Mouse (Mus musculus) forebrain, postnatal 0 days (tissue): ENCODE data around the gene Hspb7. TPM values are rescaled to one million over a fixed set of nuclear protein-coding genes. Genes with fewer than 3 reads are reported as not detected.

Source experiments
- ATAC-seq: fragments of 200-750 bp; cut with Nextera tagmentation; 2 replicates; pipeline ENCODE4 v1.8.0; 2017; ENCODE audit warnings: mild to moderate bottlenecking, moderate library complexity
- DNase-seq: peaks from one replicate; pipeline ENCODE4 v3.0.0-alpha.2; 2015
- H3K27ac ChIP-seq: fragments of 300-500 bp; sonication (generic); 2 replicates; pipeline ENCODE4 v1.5.1; 2014; ENCODE audit warnings: low read depth, mild to moderate bottlenecking, antibody characterized with exemption, low read length, moderate library complexity, mixed read lengths
- H3K27me3 ChIP-seq: fragments of 300-500 bp; sonication (generic); 2 replicates; pipeline ENCODE4 v1.6.1; 2014; ENCODE audit warnings: mild to moderate bottlenecking, low read length, mixed read lengths; ENCODE audit not compliant: insufficient read depth
- H3K36me3 ChIP-seq: fragments of 300-500 bp; sonication (generic); 2 replicates; pipeline ENCODE4 v1.6.1; 2014; ENCODE audit warnings: mild to moderate bottlenecking, moderate library complexity; ENCODE audit not compliant: insufficient read depth
- H3K4me1 ChIP-seq: fragments of 300-500 bp; sonication (generic); 2 replicates; pipeline ENCODE4 v1.6.1; 2014; ENCODE audit warnings: antibody characterized with exemption; ENCODE audit not compliant: insufficient read depth
- H3K4me2 ChIP-seq: fragments of 300-500 bp; sonication (generic); 2 replicates; pipeline ENCODE4 v1.6.1; 2014; ENCODE audit warnings: low read depth, mild to moderate bottlenecking, moderate library complexity
- H3K4me3 ChIP-seq: fragments of 300-500 bp; sonication (generic); 2 replicates; pipeline ENCODE4 v1.5.1; 2014; ENCODE audit warnings: low read depth, low read length, mixed read lengths
- H3K9ac ChIP-seq: fragments of 300-500 bp; sonication (generic); 2 replicates; pipeline ENCODE4 v1.6.1; 2014; ENCODE audit warnings: mild to moderate bottlenecking
- H3K9me3 ChIP-seq: fragments of 300-500 bp; sonication (generic); 2 replicates; pipeline ENCODE4 v1.6.1; 2016; ENCODE audit warnings: low read length
- CTCF ChIP-seq: sonication (generic); IDR thresholded peaks from 2 replicates; pipeline ENCODE4 v1.5.1; 2016; ENCODE audit warnings: antibody characterized with exemption, control low read depth, low read depth
- WGBS: fragments of 180-500 bp; shearing (Covaris S2); extraction: QIAGEN DNeasy Blood & Tissue Kit; methylation state at CpG from one replicate; pipeline ENCODE4 v1.1.7; 2014; 5-methylcytosine and 5-hydroxymethylcytosine counted together
- polyA plus RNA-seq: library from polyadenylated mRNA; unstranded; fragments of >200 nt; fragmentation: Nextera tagmentation; extraction: Ambion mirVana; gene quantifications from 2 replicates; pipeline ENCODE4 v1.2.1, GENCODE M21; 2015
- total RNA-seq: library from RNA; depleted of rRNA; stranded (reverse); fragments of >200 nt; gene quantifications from 2 replicates; pipeline ENCODE4 v1.2.3, GENCODE M21; 2014

Hspb7 gene
- total and polyA plus RNA-seq, 2 experiments from 2014 or later = not detected

- DNase-seq (peak; percentile 93), ATAC-seq (peak; percentile 92)
- 14% methylated on average over 15 of the region's 15 CpGs for WGBS
- peak overlapping the region; percentile 39 for H3K4me2 ChIP-seq
- H3K9ac ChIP-seq = peak overlapping the region; percentile 37; the same call in 1 of the 2 replicates
- no peaks in the 10 kb centered on the region for H3K4me1 ChIP-seq
- peak overlapping the region; percentile 1; the same call in 1 of the 2 replicates for H3K4me3 ChIP-seq
- no peaks in the 10 kb centered on the region for H3K9me3 ChIP-seq
- no peak overlapping the region for H3K27ac ChIP-seq
- no peaks in the 10 kb centered on the region; the same call in 1 of the 2 replicates for H3K27me3 ChIP-seq
- peak; percentile 99 for TF ChIP-seq CTCF
- no peaks in the 10 kb centered on the region for H3K36me3 ChIP-seq
These were observed 15.9 kb upstream of the Hspb7 start for GRCm38 (mm10) chr4:141404518-141405313.

GRCm38 (mm10) chr4:141405314-141405622 lies 15.3 kb upstream of the Hspb7 start:
- Histone ChIP-seq H3K27me3 (no peaks in the 10 kb centered on the region; the same call in 1 of the 2 replicates), H3K4me2 (no peak overlapping the region), H3K36me3 (no peaks in the 10 kb centered on the region), H3K9ac (no peak overlapping the region), H3K4me1 (no peaks in the 10 kb centered on the region), H3K9me3 (no peaks in the 10 kb centered on the region), H3K27ac (no peak overlapping the region), H3K4me3 (no peak overlapping the region)
- ATAC-seq (no peak), DNase-seq (no peak)
- TF ChIP-seq CTCF = no peak
- 84% methylated on average over 3 of the region's 3 CpGs for WGBS

- Histone ChIP-seq H3K9ac (no peak overlapping the region), H3K27me3 (no peaks in the 10 kb centered on the region; the same call in 1 of the 2 replicates), H3K4me1 (no peaks in the 10 kb centered on the region), H3K4me3 (no peak overlapping the region), H3K27ac (no peak overlapping the region), H3K36me3 (no peaks in the 10 kb centered on the region), H3K4me2 (no peak overlapping the region), H3K9me3 (no peaks in the 10 kb centered on the region)
- no peak for ATAC-seq
- no peak for DNase-seq
- 45% methylated on average over 14 of the region's 14 CpGs for WGBS
- peak; percentile 68 for TF ChIP-seq CTCF
These were observed 13.9 kb upstream of the Hspb7 start for GRCm38 (mm10) chr4:141406516-141407299.

- no peaks in the 10 kb centered on the region for H3K4me1 ChIP-seq
- H3K9ac ChIP-seq = no peak overlapping the region
- WGBS = 98% methylated on average over 3 of the region's 3 CpGs
- H3K27ac ChIP-seq = no peak overlapping the region
- ATAC-seq = no peak
- no peak for TF ChIP-seq CTCF
- H3K4me2 ChIP-seq = no peak overlapping the region
- no peak for DNase-seq
- H3K27me3 ChIP-seq = no peaks in the 10 kb centered on the region; the same call in 1 of the 2 replicates
- no peaks in the 10 kb centered on the region for H3K36me3 ChIP-seq
- no peaks in the 10 kb centered on the region for H3K9me3 ChIP-seq
- H3K4me3 ChIP-seq = no peak overlapping the region
These were observed 12.0 kb upstream of the Hspb7 start for GRCm38 (mm10) chr4:141408577-141408976.

GRCm38 (mm10) chr4:141411430-141411992 lies 9.1 kb upstream of the Hspb7 start:
- 18% methylated on average over 22 of the region's 22 CpGs for WGBS

GRCm38 (mm10) chr4:141415924-141416323 lies 4.7 kb upstream of the Hspb7 start, which contains the start of gene Clcnkb:
TSS of gene Clcnkb (minus strand) at chr4:141416014.
- 63% methylated on average over 7 of the region's 7 CpGs for WGBS
- no peak for TF ChIP-seq CTCF

More at GRCm38 (mm10) chr4:141411430-141411992, 9.1 kb upstream of the Hspb7 start:
- Histone ChIP-seq H3K9me3 (no peaks in the 10 kb centered on the region), H3K27me3 (no peaks in the 10 kb centered on the region), H3K9ac (no peak overlapping the region), H3K4me3 (no peak overlapping the region), H3K4me2 (no peak overlapping the region), H3K27ac (no peak overlapping the region), H3K4me1 (no peaks in the 10 kb centered on the region), H3K36me3 (no peaks in the 10 kb centered on the region)
- no peak; the same call in 1 of the 2 replicates for TF ChIP-seq CTCF
- no peak for DNase-seq
- no peak for ATAC-seq

More at GRCm38 (mm10) chr4:141415924-141416323, 4.7 kb upstream of the Hspb7 start, which contains the start of gene Clcnkb:
- ATAC-seq = no peak
- H3K4me3 ChIP-seq = no peak within 1 kb of the TSS
- no peak within 1 kb of the TSS for H3K9ac ChIP-seq
- no peaks in the 10 kb centered on the region for H3K27me3 ChIP-seq
- no peak within 1 kb of the TSS for H3K4me2 ChIP-seq
- H3K4me1 ChIP-seq = no peaks in the 10 kb centered on the region
- H3K36me3 ChIP-seq = no peaks in the 10 kb centered on the region
- no peaks in the 10 kb centered on the region for H3K9me3 ChIP-seq
- no peak within 1 kb of the TSS for H3K27ac ChIP-seq
- no peak for DNase-seq
